Mouse (Mus musculus): Measurements from ENCODE around the gene Npw.

Gene Npw

GRCm38 (mm10) chr17:24641944-24642343 lies 16.3 kb downstream of the Npw start:
- DNase-seq (ENCODE audit: low read depth, low spot score): no peak

- no peak for DNase-seq (ENCODE audit: low read depth, low spot score)
Observed at GRCm38 (mm10) chr17:24640581-24640980, 17.7 kb downstream of the Npw start.

GRCm38 (mm10) chr17:24640119-24640518 lies 18.1 kb downstream of the Npw start:
- no peak for DNase-seq (ENCODE audit: low read depth, low spot score)

- no peak for DNase-seq (ENCODE audit: low read depth, low spot score)
Observed at GRCm38 (mm10) chr17:24639571-24639988, 18.7 kb downstream of the Npw start.

GRCm38 (mm10) chr17:24638840-24639239 lies 19.4 kb downstream of the Npw start:
- DNase-seq (ENCODE audit: low read depth, low spot score): no peak

- DNase-seq (ENCODE audit: low read depth, low spot score): no peak
Observed at GRCm38 (mm10) chr17:24638214-24638613, 20.0 kb downstream of the Npw start.

- no peak for DNase-seq (ENCODE audit: low read depth, low spot score)
Observed at GRCm38 (mm10) chr17:24636781-24637481, 21.3 kb downstream of the Npw start.

- DNase-seq (ENCODE audit: low read depth, low spot score): peak; percentile 27
Observed at GRCm38 (mm10) chr17:24635694-24636093, 22.6 kb downstream of the Npw start.

GRCm38 (mm10) chr17:24635024-24635423 lies 23.2 kb downstream of the Npw start:
- no peak for DNase-seq (ENCODE audit: low read depth, low spot score)

- no peak for DNase-seq (ENCODE audit: low read depth, low spot score)
Observed at GRCm38 (mm10) chr17:24633831-24634230, 24.4 kb downstream of the Npw start.

GRCm38 (mm10) chr17:24632813-24633449 lies 25.3 kb downstream of the Npw start:
- no peak for DNase-seq (ENCODE audit: low read depth, low spot score)

GRCm38 (mm10) chr17:24632167-24632812 lies 26.0 kb downstream of the Npw start, which contains the start of the genes Tsc2 and Nthl1:
TSS of gene Tsc2 (minus strand) at chr17:24632630.
TSS of gene Nthl1 (plus strand) at chr17:24632680.
- DNase-seq (ENCODE audit: low read depth, low spot score): peak; percentile 91

- no peak for DNase-seq (ENCODE audit: low read depth, low spot score)
Observed at GRCm38 (mm10) chr17:24630072-24630471, 28.2 kb downstream of the Npw start.

GRCm38 (mm10) chr17:24628646-24629045 lies 29.6 kb downstream of the Npw start:
- peak; percentile 70 for DNase-seq (ENCODE audit: low read depth, low spot score)

- no peak for DNase-seq (ENCODE audit: low read depth, low spot score)
Observed at GRCm38 (mm10) chr17:24625472-24625871, 32.8 kb downstream of the Npw start.

- no peak for DNase-seq (ENCODE audit: low read depth, low spot score)
Observed at GRCm38 (mm10) chr17:24617561-24618194, 40.6 kb downstream of the Npw start.

- no peak for DNase-seq (ENCODE audit: low read depth, low spot score)
Observed at GRCm38 (mm10) chr17:24610711-24611110, 47.5 kb downstream of the Npw start.

- DNase-seq (ENCODE audit: low read depth, low spot score): no peak
Observed at GRCm38 (mm10) chr17:24608874-24609273, 49.4 kb downstream of the Npw start.

- no peak for DNase-seq (ENCODE audit: low read depth, low spot score)
Observed at GRCm38 (mm10) chr17:24608370-24608769, 49.9 kb downstream of the Npw start.
